Mouse (Mus musculus) kidney, adult 2 months (tissue): ENCODE data around the gene Plpp3. TPM values are rescaled to one million over a fixed set of nuclear protein-coding genes. Genes with fewer than 3 reads are reported as not detected.

ENCODE experiments used
- DNase-seq: peaks from one replicate; pipeline ENCODE4 v3.0.0; 2021
- H3K27ac ChIP-seq: fragments of 200-500 bp; 2 replicates; pipeline ENCODE4 v1.5.1; 2012; ENCODE audit warnings: low read depth, low read length, control low read depth, inconsistent platforms; ENCODE audit not compliant: insufficient read depth
- H3K27me3 ChIP-seq: fragments of 200-500 bp; replicated peaks from 2 replicates; pipeline ENCODE4 v1.6.1; 2012; ENCODE audit warnings: mild to moderate bottlenecking, moderate library complexity, low read length, inconsistent platforms; ENCODE audit not compliant: control insufficient read depth, insufficient read depth
- H3K36me3 ChIP-seq: fragments of 200-500 bp; 2 replicates; pipeline ENCODE4 v1.6.1; 2012; ENCODE audit warnings: mild to moderate bottlenecking, moderate library complexity, low read length, inconsistent platforms; ENCODE audit not compliant: control insufficient read depth, insufficient read depth
- H3K4me1 ChIP-seq: fragments of 200-500 bp; 2 replicates; pipeline ENCODE4 v1.6.1; 2011; ENCODE audit warnings: low read length; ENCODE audit not compliant: control insufficient read depth, insufficient read depth
- H3K4me3 ChIP-seq: fragments of 200-500 bp; 2 replicates; pipeline ENCODE4 v1.5.1; 2011; ENCODE audit warnings: mild to moderate bottlenecking, low read depth, low read length, control low read depth; ENCODE audit not compliant: insufficient read depth
- CTCF ChIP-seq: fragments of 200-500 bp; conservative IDR thresholded peaks from 2 replicates; pipeline ENCODE4 v1.5.1; 2011; ENCODE audit warnings: low read depth, mild to moderate bottlenecking, control low read depth, low read length, moderate library complexity, mixed read lengths; ENCODE audit not compliant: insufficient read depth, insufficient read length
- POLR2A ChIP-seq: fragments of 200-500 bp; IDR thresholded peaks from one replicate; pipeline ENCODE4 v1.6.1; 2011; ENCODE audit warnings: low read depth, low read length, control low read depth
- WGBS: fragments of 180-500 bp; shearing (Covaris S2); methylation state at CpG from one replicate; pipeline ENCODE4 v1.1.7; 2018; 5-methylcytosine and 5-hydroxymethylcytosine counted together
- polyA plus RNA-seq: library from polyadenylated mRNA; depleted of rRNA; stranded (reverse); fragments of >200 nt; gene quantifications from 2 replicates; pipeline ENCODE4 v1.2.3, GENCODE M21; 2012

The Plpp3 gene
- polyA plus RNA-seq, 1 experiment: 77.7 TPM

- no peak for TF ChIP-seq CTCF
- H3K36me3 ChIP-seq: no peaks in the 10 kb centered on the region; the same call in 1 of the 2 replicates
Measured at GRCm38 (mm10) chr4:105206995-105207394, 49.8 kb downstream of the Plpp3 start.

GRCm38 (mm10) chr4:105207641-105208040, 50.5 kb downstream of the Plpp3 start:
- 86% methylated on average over 4 of the region's 4 CpGs for WGBS
- no peaks in the 10 kb centered on the region for H3K27me3 ChIP-seq
- peaks cover 17% of the 10 kb centered on the region for H3K4me1 ChIP-seq
- no peaks in the 10 kb centered on the region; the same call in 1 of the 2 replicates for H3K36me3 ChIP-seq
- no peak for DNase-seq
- TF ChIP-seq CTCF (no peak), POLR2A (no peak)
- no peak overlapping the region for H3K4me3 ChIP-seq
- no peak overlapping the region for H3K27ac ChIP-seq

More at GRCm38 (mm10) chr4:105206995-105207394, 49.8 kb downstream of the Plpp3 start:
- Histone ChIP-seq H3K4me1 (peaks cover 24% of the 10 kb centered on the region), H3K4me3 (no peak overlapping the region), H3K27ac (0 out of 2 replicates have a peak overlapping the region, but pooled peaks have one; percentile 8), H3K27me3 (no peaks in the 10 kb centered on the region)
- 52% methylated on average over 8 of the region's 8 CpGs for WGBS
- DNase-seq: peak; percentile 28

GRCm38 (mm10) chr4:105208977-105209376, 51.8 kb downstream of the Plpp3 start:
- no peak overlapping the region for H3K27ac ChIP-seq
- TF ChIP-seq CTCF (no peak), POLR2A (no peak)
- DNase-seq: no peak

GRCm38 (mm10) chr4:105213314-105213713, 56.2 kb downstream of the Plpp3 start:
- H3K4me3 ChIP-seq: no peak overlapping the region
- TF ChIP-seq POLR2A (no peak), CTCF (no peak)
- H3K4me1 ChIP-seq: peaks cover 23% of the 10 kb centered on the region; the same call in 1 of the 2 replicates
- H3K27ac ChIP-seq: no peak overlapping the region
- no peaks in the 10 kb centered on the region for H3K27me3 ChIP-seq
- no peak for DNase-seq
- H3K36me3 ChIP-seq: no peaks in the 10 kb centered on the region; the same call in 1 of the 2 replicates

More at GRCm38 (mm10) chr4:105208977-105209376, 51.8 kb downstream of the Plpp3 start:
- Histone ChIP-seq H3K4me3 (no peak overlapping the region), H3K27me3 (no peaks in the 10 kb centered on the region), H3K36me3 (no peaks in the 10 kb centered on the region; the same call in 1 of the 2 replicates), H3K4me1 (peaks cover 10% of the 10 kb centered on the region)
- WGBS: 83% methylated on average over 5 of the region's 5 CpGs

GRCm38 (mm10) chr4:105214438-105214837, 57.3 kb downstream of the Plpp3 start:
- DNase-seq: peak; percentile 92
- TF ChIP-seq CTCF (no peak), POLR2A (no peak)
- H3K4me3 ChIP-seq: no peak overlapping the region
- no peaks in the 10 kb centered on the region; the same call in 1 of the 2 replicates for H3K36me3 ChIP-seq
- H3K27ac ChIP-seq: peak overlapping the region; percentile 44
- H3K4me1 ChIP-seq: peaks cover 23% of the 10 kb centered on the region; the same call in 1 of the 2 replicates
- no peaks in the 10 kb centered on the region for H3K27me3 ChIP-seq
- WGBS: 25% methylated on average over 1 of the region's 1 CpGs

GRCm38 (mm10) chr4:105215726-105216410, 58.7 kb downstream of the Plpp3 start:
- no peaks in the 10 kb centered on the region; the same call in 1 of the 2 replicates for H3K36me3 ChIP-seq
- no peak overlapping the region for H3K4me3 ChIP-seq
- peaks cover 23% of the 10 kb centered on the region; the same call in 1 of the 2 replicates for H3K4me1 ChIP-seq
- WGBS: 55% methylated on average over 12 of the region's 12 CpGs
- no peaks in the 10 kb centered on the region for H3K27me3 ChIP-seq
- peak overlapping the region; percentile 44 for H3K27ac ChIP-seq
- peak; percentile 78 for DNase-seq
- TF ChIP-seq CTCF: no peak
- TF ChIP-seq POLR2A: no peak

GRCm38 (mm10) chr4:105218202-105218601, 61.1 kb downstream of the Plpp3 start:
- no peak overlapping the region for H3K4me3 ChIP-seq
- peak; percentile 76 for DNase-seq
- H3K4me1 ChIP-seq: peaks cover 23% of the 10 kb centered on the region; the same call in 1 of the 2 replicates
- no peaks in the 10 kb centered on the region for H3K27me3 ChIP-seq
- TF ChIP-seq POLR2A: no peak
- TF ChIP-seq CTCF: no peak
- 74% methylated on average over 10 of the region's 10 CpGs for whole genome bisulfite sequencing
- no peaks in the 10 kb centered on the region; the same call in 1 of the 2 replicates for H3K36me3 ChIP-seq
- peak overlapping the region; percentile 3; the same call in 1 of the 2 replicates for H3K27ac ChIP-seq
